Mouse (Mus musculus) erythroblast, embryonic 14.5 days (primary cell): ENCODE measurements around the gene Ylpm1.

Experiments used
- GATA1 ChIP-seq: IDR thresholded peaks from 2 replicates; pipeline ENCODE4 v1.6.1; 2012; ENCODE audit warnings: low read length, inconsistent platforms, mixed read lengths
- TAL1 ChIP-seq: IDR thresholded peaks from 3 replicates; pipeline ENCODE4 v1.6.1; 2012; ENCODE audit warnings: low read length, inconsistent platforms, mixed read lengths

GRCm38 (mm10) chr12:84989456-84989855, 6.7 kb upstream of the Ylpm1 start:
- TF ChIP-seq TAL1 (no peak), GATA1 (no peak)
